Mouse (Mus musculus) spleen, postnatal 4 days (tissue): Measurements from ENCODE around the gene Nlgn3.
A peak's percentile ranks its signal among the peaks of the same experiment; 100 is the strongest.
"Not testable (repeated sequence)": the region's sequence is repeated elsewhere in the genome, so short reads cannot be mapped to it uniquely, and the experiment has no call there.

Source experiments
- DNase-seq, 2 experiments: peaks; one replicate each; pipeline ENCODE4 v3.0.0; 2022; ENCODE audit warnings: low spot score in 2 of 2

Nlgn3 gene

GRCm38 (mm10) chrX:101300427-101301030, 1.6 kb downstream of the Nlgn3 start:
- DNase-seq, result no peak

- no peak for DNase-seq
Measured at GRCm38 (mm10) chrX:101301654-101302053, 2.7 kb downstream of the Nlgn3 start.

- DNase-seq, result no peak
Measured at GRCm38 (mm10) chrX:101304646-101305045, 5.7 kb downstream of the Nlgn3 start.

GRCm38 (mm10) chrX:101309299-101309698, 10.3 kb downstream of the Nlgn3 start:
- DNase-seq, result no peak

GRCm38 (mm10) chrX:101313625-101314359, 14.8 kb downstream of the Nlgn3 start:
- DNase-seq, result no peak

- DNase-seq, result no peak
Measured at GRCm38 (mm10) chrX:101319775-101320174, 20.8 kb downstream of the Nlgn3 start.

- no peak for DNase-seq
Measured at GRCm38 (mm10) chrX:101325989-101326899, 27.3 kb downstream of the Nlgn3 start.

GRCm38 (mm10) chrX:101329372-101330028, 30.5 kb downstream of the Nlgn3 start:
- peak; percentile 47 to 70 for DNase-seq

- DNase-seq, result no peak
Measured at GRCm38 (mm10) chrX:101332031-101332374, 33.0 kb downstream of the Nlgn3 start.

GRCm38 (mm10) chrX:101332375-101333211, 33.6 kb downstream of the Nlgn3 start:
- DNase-seq, result peak; percentile 81 to 85

GRCm38 (mm10) chrX:101334606-101335005, 35.6 kb downstream of the Nlgn3 start:
- peak in 1 of 2 experiments; percentile 47 for DNase-seq

GRCm38 (mm10) chrX:101338666-101339065, 39.7 kb downstream of the Nlgn3 start:
- DNase-seq, result no peak

- not testable (repeated sequence) for DNase-seq
Measured at GRCm38 (mm10) chrX:101342837-101343236, 43.9 kb downstream of the Nlgn3 start.

- no peak for DNase-seq
Measured at GRCm38 (mm10) chrX:101345456-101345855, 46.5 kb downstream of the Nlgn3 start.

GRCm38 (mm10) chrX:101346475-101346874, 47.5 kb downstream of the Nlgn3 start:
- no peak for DNase-seq

- no peak for DNase-seq
Measured at GRCm38 (mm10) chrX:101351188-101351587, 52.2 kb downstream of the Nlgn3 start.

GRCm38 (mm10) chrX:101358902-101359301, 59.9 kb downstream of the Nlgn3 start:
- DNase-seq, result peak; percentile 11 to 63

GRCm38 (mm10) chrX:101369001-101369400, 70.0 kb downstream of the Nlgn3 start:
- no peak for DNase-seq

- no peak for DNase-seq
Measured at GRCm38 (mm10) chrX:101370573-101370972, 71.6 kb downstream of the Nlgn3 start.

- DNase-seq, result no peak
Measured at GRCm38 (mm10) chrX:101372946-101373345, 74.0 kb downstream of the Nlgn3 start.
